Mouse (Mus musculus) retina, embryonic 14.5 days (tissue): Measurements from ENCODE around the gene Elf2.
"Not testable (repeated sequence)": the region's sequence is repeated elsewhere in the genome, so short reads cannot be mapped to it uniquely, and the experiment has no call there.

Source experiments
- DNase-seq: peaks from one replicate; pipeline ENCODE4 v3.0.0-alpha.2; 2015; ENCODE audit warnings: low spot score

The Elf2 gene

DNA sequence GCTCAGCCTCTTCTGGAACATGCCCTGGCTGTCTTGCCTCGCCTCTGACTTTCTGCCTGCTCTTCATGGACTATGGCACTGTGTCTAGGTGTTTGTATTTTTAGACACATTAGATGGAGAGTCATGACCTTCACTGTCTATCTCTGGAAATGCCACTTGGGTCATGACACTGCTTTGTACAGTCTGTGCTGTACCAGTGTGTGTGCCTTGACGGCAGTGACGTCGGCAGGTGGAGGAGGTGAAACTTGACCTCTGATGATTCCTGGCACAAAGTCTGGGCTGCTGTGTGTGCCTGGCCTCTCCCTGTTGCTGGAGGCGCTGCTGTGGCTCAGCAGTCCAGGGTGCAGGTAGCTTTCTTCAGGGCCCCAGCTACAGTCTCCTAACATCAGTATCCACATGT, 107.0 kb downstream of the Elf2 start:
- DNase-seq = no peak

DNA sequence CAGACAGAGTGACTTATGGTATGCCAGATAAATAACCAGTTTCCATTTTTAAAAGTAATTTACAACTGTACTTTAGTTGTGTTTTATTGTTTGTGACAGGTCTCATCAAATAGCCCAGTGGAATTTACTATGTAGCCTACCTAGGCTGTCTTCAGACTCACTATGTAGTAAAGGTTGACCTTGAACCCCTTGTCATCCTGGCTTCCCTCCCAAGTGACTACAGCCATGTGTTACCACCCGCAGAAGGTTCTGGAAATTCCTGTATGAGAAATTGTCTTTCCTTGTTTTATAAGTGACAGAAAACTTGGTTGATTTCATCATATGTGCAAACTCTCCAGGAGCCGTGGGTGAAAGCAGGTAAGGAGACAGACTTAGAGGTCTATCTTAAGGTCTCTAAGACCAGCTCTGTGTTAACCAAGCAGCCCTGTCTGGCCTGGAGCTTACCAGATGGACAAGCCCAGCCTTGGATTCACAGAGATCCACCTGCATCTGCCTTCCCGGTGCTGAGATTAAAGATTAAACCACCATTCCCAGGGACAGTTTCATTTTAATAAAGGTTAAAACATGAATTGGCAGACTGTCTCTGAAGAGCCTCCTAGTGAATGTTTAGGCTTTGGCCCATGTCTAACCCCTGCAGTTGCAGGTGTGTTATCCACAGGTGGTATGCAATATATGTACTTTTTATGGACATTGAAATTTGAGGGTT, 108.1 kb downstream of the Elf2 start:
- no peak for DNase-seq

DNA sequence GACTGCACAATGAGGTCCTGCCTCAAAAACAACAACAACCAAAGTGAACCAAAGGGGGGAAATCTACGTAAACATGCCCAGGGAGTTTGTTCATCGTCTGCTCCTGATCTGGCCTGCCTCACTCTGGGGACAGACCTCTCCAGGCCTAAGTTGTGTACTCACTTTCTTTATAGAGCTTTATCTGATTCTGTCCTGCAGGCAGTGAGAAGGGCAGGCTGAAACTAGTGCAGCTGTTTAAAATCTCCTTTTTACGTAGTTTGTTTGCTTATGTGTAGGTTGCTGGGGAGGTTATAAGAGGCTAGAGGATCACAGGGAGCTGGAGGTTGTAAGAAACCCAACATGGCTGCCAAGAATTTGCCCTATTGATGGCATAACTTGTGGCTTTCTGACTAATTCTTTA, 109.0 kb downstream of the Elf2 start:
- no peak for DNase-seq

DNA sequence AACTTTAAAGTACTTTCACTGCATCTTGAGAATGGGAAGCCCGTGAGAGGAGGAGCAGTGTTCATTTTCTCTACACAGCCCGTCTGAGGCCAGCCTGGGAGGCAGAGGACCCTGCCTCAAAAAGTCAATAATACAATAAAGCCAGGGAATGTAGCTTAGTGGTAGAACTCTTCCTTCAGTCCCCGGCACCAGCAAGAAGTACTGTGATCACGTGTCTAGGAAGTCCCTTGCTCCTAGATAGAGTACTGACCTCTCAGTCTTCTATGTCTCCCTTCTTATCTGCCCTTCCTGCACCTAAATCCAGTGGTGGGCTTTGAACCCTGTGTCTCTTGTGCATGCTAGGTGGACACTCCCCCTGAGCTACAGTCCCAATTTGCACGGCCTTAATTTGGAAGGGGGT, 109.6 kb downstream of the Elf2 start:
- DNase-seq = no peak

DNA sequence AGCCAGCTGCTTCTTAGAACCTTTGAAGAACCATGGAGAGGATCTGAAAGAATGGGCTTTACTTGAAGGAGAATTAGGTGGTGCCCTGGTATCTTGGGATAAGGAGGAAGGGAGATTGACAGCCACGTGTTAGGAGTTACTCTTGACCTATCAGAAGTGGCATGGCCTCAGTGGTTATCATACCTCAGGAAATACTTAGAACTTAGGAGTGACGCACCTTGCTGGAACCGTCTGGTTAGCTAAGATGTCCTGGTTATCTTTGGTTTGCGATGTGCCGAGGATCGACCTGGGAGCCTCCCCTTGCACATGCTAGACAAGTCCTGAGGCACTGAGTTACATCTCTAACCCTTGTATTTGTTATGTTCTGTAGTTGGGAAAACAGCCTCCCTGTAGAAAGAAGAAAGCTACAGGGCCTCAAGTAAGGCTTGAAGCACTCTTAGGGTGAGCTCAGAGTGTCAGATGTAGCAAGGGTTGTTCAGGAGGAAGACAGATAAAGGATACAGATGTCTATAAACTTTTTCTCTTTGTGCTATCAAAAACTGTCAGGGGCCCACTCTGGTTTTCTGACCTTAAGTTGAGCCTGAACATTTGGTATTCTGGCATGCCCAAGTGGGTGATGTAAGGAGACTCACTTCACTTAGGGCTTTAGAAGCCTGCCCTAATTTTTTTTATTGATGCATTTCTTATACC, 110.2 kb downstream of the Elf2 start:
- DNase-seq = no peak

DNA sequence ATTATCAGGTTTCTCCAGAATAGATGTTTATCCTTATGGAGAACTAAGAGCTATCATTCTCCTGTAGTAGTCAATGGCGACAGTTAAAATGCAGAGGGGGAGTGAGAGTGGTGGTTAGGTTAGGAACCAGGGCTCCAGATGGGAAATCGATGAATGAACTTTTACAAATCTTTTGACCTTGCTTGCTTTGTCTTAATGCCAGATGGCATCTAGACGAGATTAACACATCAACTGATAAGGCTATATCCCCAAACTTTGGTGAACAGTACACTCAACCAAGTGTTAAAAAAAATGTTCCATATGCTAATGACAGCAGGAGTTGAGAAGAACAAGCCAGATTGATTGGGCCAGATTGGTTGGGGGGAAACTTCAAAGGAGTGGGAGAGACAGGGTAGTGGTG, 111.2 kb downstream of the Elf2 start:
- no peak for DNase-seq

DNA sequence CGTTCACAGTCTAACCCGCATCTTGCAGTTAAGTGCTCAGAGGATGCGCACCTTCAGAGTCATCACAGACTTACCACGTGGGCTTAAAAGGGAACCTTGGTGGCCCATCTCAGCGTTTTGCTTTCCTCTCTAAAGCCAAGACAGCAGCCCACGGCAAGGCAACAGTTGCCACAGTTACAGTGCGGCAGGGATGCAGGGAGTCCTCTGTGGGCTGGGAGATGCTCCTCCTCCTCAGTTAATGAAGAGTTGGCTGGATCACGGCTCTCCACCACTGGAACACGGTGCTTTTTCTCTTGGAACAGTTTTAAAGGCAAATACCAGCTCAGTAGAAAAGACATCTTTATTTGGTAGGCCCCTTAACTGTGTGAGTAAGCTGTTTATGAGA, 111.7 kb downstream of the Elf2 start:
- no peak for DNase-seq

DNA sequence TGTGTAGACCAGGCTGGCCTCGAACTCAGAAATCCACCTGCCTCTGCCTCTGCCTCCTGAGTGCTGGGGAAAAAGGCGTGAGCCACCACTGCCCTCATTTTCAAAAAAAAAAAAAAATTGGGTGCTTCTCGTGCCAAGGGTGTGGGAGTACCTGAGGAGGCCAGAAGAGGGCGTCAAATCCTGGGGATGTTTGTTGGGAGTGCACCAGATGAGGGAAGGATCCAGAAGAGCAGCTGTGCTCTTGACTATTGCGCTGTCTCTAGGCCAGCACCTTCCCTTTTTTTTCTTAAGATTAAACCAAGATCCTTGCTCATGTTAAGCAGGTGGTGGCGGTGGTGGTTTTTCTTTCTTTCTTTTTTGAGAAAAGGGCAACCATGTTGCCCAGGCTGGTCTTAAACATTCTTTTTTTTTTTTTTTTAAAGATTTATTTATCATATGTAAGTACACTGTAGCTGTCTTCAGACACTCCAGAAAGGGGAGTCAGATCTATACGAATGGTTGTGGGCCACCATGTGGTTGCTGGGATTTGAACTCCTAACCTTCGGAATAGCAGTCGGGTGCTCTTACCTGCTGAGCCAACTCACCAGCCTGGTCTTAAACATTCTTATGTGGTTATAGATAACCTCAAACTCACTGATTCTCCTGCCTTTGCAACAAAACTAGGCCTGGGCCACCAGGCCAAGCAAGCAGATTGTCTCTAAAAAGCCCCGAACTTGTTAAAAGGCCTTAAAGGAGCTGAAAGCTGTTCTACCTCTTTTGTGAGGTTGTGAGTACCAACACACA, 112.2 kb downstream of the Elf2 start:
- peak; percentile 55 for DNase-seq

DNA sequence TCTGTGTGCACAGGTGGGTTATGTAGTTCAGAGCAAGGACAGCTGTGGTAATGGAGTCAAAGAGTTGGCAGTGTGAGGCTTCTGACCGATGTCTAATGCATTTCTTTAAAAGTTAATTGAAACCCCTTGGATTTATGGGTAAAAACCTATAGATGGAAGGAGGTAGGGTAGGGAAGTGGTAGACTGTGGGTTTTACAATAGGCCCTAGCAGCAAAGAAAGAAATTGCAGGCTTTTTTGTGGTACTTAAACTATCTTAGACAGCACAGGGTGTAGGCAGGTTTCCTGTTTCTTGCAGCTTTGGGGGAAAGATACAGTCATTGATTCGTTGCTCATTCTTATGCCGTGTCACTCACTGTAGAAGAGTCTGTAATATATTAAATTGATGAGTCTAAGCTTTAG, 113.9 kb downstream of the Elf2 start:
- no peak for DNase-seq

DNA sequence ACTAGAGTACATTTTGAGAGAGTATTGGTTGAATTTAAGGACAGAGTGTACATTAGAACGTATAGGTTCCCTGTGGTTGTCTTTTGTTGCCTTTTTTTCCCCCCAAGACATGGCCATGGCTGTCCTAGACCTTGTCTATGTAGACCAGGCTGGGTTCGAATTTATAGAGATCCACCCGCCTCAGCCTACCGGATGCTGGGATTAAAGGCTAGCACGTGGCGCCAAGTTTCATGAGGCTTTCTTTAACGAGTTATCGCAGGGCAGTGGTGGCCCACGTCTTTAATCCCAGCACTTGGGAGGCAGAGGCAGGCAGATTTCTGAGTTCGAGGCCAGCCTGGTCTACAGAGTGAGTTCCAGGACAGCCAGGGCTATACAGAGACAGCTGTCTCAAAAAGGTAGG, 114.5 kb downstream of the Elf2 start:
- no peak for DNase-seq

DNA sequence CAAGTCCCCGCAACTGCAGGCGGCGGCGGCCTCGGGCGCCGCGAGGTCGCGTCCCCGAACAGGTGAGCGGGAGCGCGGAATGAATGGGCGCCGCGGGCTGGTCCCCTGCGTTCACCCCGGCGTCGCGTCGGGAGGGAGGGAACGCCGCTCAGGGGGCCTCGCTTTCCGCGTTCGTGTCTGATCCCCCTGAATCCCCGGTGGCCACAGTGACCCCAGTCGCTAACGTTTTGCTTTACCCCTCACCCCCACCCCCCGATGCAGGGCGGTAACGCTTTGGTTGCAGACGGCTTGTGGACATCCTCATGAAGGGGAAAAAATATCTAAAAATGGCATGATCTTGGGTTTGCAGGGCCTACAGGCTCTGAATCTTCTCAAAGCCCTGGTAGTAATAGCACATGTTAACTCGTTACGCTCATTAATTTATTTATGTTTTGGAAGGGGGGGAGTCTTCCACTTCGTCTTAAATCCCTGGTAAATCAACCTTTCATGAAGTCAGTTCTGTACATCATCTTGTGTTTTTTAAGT, 115.2 kb downstream of the Elf2 start:
- DNase-seq = no peak

DNA sequence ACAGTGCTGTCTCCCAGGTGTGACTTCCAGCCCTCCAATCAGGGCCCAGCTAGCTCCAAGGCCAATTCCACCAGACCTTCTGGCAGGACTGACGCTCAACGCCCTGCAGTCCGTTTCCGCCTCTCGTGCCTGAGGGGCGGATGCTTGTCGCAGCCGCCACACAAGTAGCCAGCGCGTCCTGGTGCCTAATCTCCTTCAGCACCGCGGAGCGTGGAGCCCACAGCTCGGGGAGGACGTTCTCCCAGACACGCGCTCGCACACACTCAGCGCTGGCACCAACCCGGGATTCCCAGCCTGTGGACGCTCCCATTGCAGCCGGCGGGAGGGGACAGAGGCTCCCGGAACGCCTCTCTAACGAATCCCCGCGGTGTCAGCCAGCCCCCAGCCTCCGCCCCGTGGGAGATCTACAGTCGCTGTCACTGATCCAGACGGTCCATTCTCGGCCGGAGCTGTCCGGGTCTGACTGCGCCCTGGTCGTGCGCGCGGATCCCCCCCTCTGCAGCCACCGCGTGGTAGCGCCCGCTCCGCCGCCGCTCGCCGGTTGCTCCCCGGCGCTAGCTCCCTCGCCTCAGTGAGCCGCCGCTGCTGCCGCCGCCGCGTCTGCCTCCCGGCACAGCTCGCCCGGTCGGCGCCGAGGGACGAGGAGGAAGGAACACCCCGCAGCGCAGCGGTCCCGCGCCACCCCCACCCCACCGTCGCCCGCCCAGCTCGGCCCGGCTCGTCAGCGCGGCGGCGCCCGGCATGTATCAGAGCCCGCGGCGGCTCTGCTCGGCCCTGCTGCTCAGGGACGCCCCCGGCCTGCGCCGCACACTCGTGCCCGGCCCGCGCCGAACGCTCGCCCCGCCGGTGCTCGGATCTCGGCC, 115.9 kb downstream of the Elf2 start, which contains the start of gene Noct:
Gene Noct, plus strand, starts transcription at position 85 of the 863 bp plus-strand sequence.
- DNase-seq = peak; percentile 89

DNA sequence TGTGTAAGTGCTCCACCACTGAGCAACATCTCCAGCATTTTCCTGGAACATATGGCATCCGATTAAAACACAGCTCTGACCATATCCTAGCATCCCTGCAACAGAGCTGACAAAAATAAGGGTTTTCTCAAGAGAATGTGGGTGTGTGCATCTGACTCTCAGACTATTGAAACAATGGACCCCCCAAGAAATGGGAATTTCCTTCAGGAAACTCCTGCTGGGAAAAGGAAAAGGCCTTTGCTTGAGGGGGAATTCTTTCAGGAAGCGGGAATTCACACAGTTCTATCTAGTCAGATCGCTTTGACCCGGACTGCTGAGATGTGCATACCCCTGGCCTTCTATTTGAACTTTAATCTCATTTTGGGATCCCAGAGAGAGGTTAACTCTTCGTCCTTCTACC, 116.9 kb downstream of the Elf2 start:
- DNase-seq = no peak

DNA sequence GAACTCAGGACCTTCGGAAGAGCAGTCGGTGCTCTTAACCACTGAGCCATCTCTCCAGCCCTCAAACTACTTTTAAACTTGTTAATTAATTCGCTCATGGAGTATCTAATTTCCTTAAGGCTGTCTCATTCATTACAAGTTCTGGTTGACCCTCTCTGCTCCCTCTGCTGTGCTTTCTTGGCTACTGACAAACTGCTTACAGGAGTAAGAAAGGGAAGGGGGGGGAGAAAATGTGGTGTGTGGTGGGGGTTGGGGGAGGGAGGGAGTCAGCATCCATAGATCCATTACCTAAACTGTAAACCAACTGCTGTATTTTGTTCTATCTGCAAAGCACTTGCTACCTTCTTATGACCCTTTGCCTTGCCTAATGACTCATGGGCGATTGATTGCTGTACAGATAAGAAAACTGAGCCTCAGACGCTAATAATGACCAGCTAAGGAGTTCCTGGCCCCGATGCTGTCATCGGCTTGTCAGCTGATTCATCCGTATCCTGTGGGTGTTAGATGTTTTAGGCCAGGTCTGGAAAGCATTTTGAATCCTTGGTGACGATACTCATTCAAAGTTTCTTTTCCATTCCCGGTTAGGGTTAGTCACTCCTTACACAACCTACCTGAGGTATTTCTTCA, 117.5 kb downstream of the Elf2 start:
- no peak for DNase-seq

DNA sequence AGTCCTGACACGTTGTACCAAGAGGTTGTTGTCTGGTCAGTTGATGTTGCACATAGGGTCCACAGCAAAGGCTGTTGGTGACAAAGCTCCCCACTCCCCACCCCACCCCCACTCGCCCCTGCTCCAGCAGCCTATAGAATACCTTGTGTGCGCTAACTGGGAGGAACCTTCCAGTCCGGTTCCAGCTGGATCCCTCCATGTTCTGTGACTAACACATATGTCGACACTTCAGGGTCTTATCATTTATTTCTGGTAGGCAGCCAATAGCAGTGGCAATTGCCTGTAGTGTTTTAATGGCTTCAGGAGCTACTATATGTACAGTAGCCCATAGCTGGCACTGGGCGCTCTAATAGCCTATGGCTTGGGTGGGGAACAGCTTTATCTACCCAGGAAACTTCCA, 118.2 kb downstream of the Elf2 start:
- DNase-seq = no peak

DNA sequence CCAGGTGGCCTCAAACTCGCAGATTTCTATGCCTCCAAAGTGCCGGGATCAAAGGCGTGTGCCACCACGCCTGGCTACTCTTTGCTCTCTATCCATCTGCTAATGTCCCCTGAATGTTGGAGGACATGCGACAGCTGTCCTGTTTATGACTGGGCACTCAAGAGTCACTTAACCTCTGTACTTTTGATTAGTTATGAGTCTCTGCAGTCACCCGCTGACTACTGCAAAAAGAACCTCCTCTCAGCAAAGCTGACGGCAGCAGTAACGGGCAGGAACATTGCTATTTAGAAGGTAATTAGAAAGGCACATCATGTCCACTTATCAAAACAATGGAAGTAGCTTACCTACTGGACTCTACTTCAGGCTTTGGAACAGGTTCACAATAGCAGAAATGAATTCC, 118.6 kb downstream of the Elf2 start:
- DNase-seq = no peak

DNA sequence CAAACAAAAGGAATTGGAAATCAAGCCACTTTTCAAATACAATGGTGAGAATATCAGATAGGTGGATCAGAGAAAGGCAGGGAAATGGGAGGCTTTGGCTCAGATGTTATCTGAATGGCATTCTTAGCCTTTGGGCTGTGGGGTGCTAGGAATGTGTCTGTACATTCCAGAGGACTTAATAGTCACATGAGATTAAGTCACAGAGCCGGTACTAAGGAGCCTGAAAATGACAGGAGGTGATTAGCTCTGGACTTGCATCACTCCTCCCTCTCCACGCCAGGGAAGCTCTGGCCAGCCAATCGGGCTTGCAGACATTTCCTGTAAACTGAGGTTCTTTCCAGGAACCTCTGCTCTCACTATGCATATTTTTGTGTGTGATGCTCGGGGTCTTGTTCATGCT, 119.6 kb downstream of the Elf2 start:
- no peak for DNase-seq

DNA sequence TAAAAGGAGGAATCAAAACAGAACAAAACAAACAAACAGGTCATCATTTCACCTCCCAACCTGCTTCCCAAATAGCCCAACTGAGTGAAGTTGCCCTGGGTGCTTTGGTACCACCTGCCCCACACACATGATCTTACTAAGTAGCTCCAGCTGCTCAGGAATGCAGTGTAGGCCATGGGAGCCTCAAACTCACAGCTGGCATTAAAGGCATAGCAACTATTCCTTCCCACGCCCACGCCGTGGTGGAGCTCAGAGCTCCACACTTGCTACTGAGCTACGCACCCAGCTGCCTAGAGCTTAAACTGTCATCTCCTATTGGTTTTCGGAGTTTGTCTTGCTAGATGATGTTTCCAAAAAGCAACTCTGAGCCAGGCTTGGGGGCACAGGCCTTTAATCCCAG, 121.2 kb downstream of the Elf2 start:
- DNase-seq = no peak

DNA sequence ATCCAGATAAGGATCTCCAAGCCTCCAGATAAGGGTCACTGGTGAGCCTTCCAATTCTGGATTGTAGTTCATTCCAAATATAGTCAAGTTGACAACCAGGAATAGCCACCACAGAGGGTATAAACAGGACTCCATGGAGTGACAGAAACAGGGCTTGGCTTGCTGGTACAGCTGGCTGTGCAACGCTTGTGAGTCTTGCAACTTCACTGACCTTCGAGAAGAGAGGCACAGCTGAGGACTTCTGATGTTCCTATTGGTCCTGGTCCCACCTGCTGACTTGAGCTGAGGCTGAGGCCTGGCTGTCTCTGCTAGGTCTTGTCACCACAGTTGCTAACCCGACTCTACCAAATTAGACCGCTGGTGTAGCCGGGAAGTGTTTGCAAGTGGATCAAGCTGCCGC, 122.1 kb downstream of the Elf2 start:
- DNase-seq = not testable (repeated sequence)

DNA sequence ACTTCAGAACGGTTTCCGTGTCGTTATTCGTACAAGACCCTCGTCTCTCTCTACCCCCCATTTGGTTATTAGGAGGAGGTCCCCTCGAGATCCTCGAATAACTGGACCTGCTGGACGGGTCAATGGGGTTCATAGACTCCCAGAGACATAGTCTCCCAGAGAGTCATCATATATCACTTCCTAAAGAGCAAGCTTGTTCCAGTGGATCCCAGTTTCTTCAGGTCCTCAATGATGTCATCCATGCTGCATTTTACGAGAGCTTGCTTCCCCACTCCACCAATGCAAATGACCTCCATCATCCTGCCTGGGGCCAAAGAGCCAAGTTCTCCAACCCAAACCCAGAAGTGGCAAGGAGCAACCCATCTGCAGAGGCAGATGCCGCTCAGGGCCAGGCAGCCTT, 124.1 kb downstream of the Elf2 start:
- DNase-seq = not testable (repeated sequence)

DNA sequence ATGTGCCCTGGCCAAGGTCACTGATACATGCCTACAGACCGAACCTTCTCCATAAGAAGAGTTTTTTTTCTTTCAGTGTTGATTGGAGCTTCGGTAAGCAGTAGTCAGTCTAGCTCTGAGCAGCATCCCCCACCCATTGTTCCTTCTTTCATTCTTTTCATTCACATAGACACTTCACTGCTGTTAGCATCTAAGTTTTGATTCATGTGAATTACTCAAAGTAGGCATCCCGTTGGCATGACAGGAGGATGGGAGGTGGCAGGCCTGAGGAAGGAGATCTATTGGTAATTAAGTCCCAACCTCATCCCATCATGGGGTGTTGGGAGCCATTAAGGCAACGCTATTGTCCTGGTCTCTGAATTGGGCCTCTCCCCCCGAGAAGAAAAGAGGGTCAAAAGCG, 124.8 kb downstream of the Elf2 start:
- no peak for DNase-seq
